Mouse (Mus musculus) natural killer cell, adult 2 months (primary cell): ENCODE results near the gene Bet1l.
A peak's percentile ranks its signal among the peaks of the same experiment; 100 is the strongest.
"Not testable (repeated sequence)": the region's sequence is repeated elsewhere in the genome, so short reads cannot be mapped to it uniquely, and the experiment has no call there.

Experiments
- DNase-seq, 2 experiments: peaks; one replicate each; pipeline ENCODE4 v3.0.0; 2022; ENCODE audit warnings: low spot score in 2 of 2

Bet1l gene

DNA sequence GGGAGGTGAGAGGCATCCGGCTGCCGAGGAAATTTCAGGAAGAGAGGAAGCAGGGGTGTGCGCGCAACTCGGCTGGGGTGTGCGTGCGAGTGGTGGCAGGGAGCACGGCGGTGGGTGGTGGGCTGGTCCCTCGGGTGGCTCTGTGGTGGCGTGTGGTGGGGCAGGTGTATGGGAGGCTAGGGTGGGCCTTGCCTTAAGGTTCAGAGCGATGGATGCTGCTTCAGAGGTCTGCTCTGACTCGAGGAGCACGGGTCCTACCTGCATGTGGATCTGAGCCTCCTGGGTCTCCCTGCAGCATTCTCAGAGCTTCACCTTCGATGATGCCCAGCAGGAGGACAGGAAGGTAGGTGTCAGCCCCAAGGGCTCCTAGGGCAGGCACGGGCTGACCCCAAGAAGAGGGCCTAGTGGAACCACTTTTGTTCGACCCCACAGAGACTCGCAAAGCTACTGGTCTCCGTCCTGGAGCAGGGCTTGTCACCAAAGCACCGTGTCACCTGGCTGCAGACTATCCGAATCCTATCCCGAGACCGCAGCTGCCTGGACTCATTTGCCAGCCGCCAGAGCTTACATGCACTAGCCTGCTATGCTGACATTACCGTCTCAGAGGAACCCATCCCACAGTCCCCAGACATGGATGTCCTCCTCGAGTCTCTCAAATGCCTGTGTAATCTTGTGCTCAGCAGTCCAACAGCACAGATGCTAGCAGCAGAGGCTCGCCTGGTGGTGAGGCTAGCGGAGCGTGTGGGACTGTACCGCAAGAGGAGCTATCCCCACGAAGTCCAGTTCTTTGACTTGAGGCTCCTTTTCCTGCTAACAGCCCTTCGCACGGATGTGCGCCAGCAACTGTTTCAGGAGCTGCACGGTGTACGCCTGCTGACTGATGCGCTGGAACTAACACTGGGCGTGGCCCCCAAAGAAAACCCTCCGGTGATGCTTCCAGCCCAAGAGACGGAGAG lies at the start of gene Bet1l:
Gene Bet1l (minus strand): TSS at position 28 of the 956 bp plus-strand sequence.
- DNase-seq = no peak

GRCm38 (mm10) chr7:140907131-140907530 lies 49.8 kb upstream of the Bet1l start:
- no peak for DNase-seq

- DNase-seq = no peak
Measured at GRCm38 (mm10) chr7:140905642-140906081, 48.3 kb upstream of the Bet1l start.

DNA sequence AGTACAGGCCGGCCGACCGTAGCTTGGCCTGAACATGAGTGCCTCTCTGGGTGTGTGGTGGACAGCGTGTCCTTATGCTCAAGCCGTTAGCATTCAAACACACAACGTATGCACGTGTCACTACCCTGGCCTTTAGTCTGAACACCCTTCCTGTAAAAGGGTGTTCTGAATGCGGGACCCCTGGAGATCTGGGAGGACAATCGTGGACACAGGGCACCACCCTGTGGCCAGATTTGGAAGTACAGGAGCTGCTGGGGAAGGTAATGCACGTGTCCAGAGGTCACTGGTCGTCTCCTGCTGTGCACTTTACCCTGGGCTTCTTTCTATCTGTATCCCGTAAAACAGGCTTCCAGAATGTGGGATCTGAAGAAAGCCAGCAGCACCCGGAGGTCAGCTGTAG lies 45.8 kb upstream of the Bet1l start:
- peak; percentile 51 to 67 for DNase-seq

DNA sequence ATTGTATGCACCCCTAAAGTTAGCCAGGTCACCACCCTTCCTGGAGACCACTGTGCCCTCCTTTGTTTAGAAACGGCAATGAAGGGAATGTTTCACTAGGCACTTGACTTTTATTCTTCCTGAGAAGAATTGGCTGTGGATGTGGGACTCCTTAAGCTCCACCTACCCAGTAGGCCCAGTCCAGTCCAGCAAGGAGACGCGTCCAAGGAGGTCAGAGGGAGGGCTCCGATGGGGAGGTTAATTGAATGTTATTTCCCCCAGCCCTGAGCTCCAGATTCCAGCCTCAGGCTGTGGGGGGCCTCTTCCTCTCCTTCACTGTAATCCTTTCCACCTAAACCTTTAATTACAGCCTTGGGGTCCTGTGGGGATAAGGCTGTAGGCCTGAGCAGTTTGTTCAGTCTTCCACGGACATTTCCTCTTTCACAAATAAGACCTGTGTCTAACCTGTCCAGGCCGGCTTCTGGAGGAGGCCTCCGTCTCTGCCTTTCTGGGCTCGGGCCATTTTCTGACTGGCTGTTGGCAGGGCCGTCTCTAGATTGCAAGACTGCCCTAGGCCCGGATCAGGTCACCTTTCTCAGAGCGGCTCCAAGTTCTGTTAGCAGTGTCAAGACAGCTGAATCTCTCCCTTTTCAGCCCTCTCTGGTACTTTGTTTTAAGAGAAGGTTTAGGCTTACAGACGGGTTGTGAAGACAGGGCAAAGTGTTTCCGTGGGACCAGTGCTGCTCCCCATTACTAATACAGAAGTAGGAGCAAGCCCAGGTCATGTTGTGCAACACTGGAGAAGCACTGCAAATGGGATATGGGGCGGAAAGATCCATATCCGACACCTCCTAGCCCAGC lies 44.9 kb upstream of the Bet1l start:
- DNase-seq = no peak

DNA sequence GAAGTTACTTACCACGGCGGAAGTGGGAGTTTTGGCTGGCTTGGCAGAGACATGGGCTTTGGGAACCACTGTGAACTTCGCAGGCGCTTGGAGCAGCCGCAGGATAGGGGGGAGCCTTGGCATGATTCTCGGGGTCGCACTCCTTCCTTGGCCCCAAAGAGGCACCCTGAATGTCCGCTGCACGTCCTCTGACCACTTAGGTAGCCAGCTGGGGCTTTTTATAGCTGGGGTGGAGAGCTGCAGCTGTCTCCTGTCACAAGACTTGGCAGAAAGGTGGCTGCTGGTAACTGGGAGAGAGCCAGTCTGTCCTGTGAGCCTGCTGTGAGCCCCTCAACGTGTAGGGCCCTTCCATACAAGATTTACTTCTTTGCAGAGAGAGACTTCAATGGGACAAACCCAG lies 42.8 kb upstream of the Bet1l start, which contains the start of gene Cox8b:
Gene Cox8b (minus strand): TSS at position 227 of the 400 bp plus-strand sequence.
- no peak for DNase-seq

DNA sequence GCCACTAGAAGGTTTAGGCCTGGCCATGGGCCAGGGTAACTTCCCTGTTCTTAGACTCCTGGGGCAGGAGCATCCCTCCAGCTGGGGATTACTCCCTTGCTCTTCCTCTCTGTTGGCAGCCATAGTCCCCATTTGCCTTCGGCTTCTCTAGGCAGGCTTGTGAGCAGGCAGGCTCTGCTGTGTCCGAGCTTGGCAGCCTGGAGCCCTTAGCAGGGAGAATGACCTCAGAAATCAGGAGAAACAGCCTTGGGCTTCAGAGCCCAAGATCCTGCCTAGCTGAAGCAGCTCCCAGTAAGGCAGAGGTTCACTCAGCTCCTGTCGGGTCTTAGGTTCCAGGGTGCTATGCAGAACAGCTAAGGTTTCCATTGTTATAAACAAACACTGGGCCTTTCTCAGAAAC lies 41.7 kb upstream of the Bet1l start:
- DNase-seq = no peak

GRCm38 (mm10) chr7:140897863-140898262 lies 40.5 kb upstream of the Bet1l start:
- no peak for DNase-seq

- no peak for DNase-seq
Measured at GRCm38 (mm10) chr7:140894611-140895010, 37.2 kb upstream of the Bet1l start.

DNA sequence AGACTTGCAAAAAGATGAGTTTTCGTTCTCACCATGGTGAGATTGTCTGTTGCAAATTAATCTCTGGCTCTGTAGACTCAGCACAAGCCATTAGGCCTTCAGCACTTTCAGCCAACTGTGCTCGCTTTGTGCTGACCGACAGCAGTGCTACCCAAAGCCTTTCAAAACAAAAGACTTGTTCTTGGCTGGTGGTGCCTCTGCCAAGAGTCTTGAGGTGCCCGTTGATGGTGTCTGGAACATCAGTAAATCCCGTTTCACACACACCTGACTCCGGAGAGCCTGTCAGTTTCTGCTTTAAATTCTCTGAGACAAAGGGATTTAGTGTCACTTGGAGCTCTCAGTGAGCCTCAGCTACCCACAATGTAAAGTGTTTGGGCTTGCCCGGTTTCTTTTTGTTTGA lies 36.7 kb upstream of the Bet1l start:
- DNase-seq = no peak

GRCm38 (mm10) chr7:140890636-140891035 lies 33.3 kb upstream of the Bet1l start:
- DNase-seq = not testable (repeated sequence)

- DNase-seq = no peak
Measured at GRCm38 (mm10) chr7:140882469-140882803, 25.1 kb upstream of the Bet1l start.

- peak; percentile 90 for DNase-seq
Measured at GRCm38 (mm10) chr7:140881696-140882468, 24.5 kb upstream of the Bet1l start, which contains the start of the genes Psmd13 and Sirt3. TSS of gene Psmd13 (plus strand) at chr7:140881968. TSS of gene Sirt3 (minus strand) at chr7:140882309.

GRCm38 (mm10) chr7:140880865-140881515 lies 23.6 kb upstream of the Bet1l start:
- no peak for DNase-seq

DNA sequence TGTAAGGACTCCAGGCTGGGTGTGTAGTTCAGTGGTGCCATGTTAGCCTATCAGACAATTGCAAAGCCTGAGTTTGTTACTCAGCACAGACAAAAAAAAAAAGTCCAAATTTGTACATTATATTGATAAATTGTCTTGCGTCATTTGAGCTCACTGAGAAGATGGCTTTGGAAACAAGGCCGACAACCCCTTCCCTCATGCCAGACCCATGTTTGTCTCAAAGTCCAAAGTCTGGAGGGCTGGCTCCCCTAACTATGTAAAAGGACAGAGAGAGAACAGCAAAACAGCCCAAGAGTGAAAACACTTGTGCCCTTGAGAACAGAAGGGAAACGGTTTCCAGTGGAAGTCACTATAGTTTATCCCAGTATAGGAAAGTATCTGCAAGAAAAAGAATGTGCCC lies 23.0 kb upstream of the Bet1l start:
- no peak for DNase-seq

GRCm38 (mm10) chr7:140879355-140879754 lies 22.0 kb upstream of the Bet1l start:
- peak; percentile 13 to 46 for DNase-seq

GRCm38 (mm10) chr7:140877364-140877763 lies 20.0 kb upstream of the Bet1l start:
- DNase-seq = peak in 1 of 2 experiments; percentile 13

DNA sequence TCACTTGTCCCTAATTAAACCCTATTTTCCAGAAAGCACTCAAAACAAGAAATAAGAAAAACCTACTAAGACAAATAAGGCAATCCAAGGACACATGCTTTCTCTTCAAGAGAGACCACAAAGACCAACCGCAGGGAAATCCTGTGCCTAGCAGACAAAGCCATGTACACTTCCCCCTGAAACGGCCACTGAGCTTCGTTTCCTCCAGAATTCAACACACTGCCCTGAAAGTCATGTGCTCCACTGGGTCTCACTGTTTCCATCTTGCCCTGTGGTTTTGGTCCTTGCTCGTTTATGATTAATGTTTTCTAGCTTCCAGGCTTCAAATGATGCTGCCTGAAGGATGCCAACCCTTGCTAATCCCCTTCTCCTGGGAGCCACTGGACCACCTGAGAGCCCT lies 16.8 kb upstream of the Bet1l start:
- DNase-seq = no peak

GRCm38 (mm10) chr7:140864761-140865160 lies 7.4 kb upstream of the Bet1l start:
- no peak for DNase-seq

DNA sequence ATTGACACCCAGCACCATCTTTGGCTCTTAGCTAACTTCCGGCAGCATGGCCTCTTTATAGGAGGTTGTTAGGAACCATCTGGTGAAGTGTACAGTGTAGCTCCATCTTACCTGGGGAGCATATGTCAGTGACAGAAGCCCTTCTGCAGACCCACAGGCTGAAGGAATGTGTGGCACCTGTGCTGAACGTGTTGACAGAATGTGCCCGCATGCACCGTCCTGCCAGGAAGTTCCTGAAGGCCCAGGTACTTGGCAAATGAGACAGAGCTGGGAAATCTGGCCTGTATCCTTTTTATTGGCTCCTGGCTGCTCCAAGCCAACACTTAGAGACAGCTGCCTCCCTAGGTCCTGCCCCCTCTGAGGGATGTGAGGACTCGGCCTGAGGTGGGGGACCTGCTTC lies 3.4 kb upstream of the Bet1l start:
- DNase-seq = no peak

DNA sequence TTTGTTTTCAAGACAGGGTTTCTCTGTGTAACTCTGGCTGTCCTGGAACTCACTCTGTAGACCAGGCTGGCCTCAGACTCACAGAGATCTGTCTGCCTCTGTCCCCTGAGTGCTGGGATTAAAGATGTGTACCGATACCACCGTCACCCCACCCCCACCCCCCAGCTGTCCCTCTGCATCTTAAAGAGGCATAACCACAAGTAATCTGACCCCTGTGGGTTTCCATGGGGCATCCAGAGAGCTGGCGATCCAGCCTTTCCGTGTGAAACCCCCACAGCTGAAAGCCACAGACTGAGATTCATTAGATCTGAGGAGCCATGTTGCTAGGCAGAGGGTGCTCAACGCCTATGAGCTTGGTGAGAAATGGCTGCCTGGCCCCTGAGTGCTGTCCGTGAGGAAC lies 2.6 kb upstream of the Bet1l start:
- no peak for DNase-seq
